Mouse (Mus musculus): ENCODE measurements around the gene Nuak2. TPM values are rescaled to one million over a fixed set of nuclear protein-coding genes. Genes with fewer than 3 reads are reported as not detected.

Nuak2 gene
- total RNA-seq, 2 experiments from 2014 or later, result 3.3 to 7.4 TPM

GRCm38 (mm10) chr1:132298425-132298800 lies 17.5 kb upstream of the Nuak2 start, which contains the start of gene Klhdc8a:
Klhdc8a (plus strand) TSS chr1:132298626.
- DNase-seq (ENCODE audit: low spot score in 2 of 2), result peak; percentile 45 to 71

- no peak for DNase-seq (ENCODE audit: low spot score in 2 of 2)
These were observed 17.0 kb upstream of the Nuak2 start for GRCm38 (mm10) chr1:132298801-132299464.

- no peak for DNase-seq (ENCODE audit: low spot score in 2 of 2)
These were observed 16.2 kb upstream of the Nuak2 start for GRCm38 (mm10) chr1:132299744-132300143.

GRCm38 (mm10) chr1:132301242-132301641 lies 14.7 kb upstream of the Nuak2 start:
- DNase-seq (ENCODE audit: low spot score in 2 of 2), result no peak

- DNase-seq (ENCODE audit: low spot score in 2 of 2), result no peak
These were observed 13.5 kb upstream of the Nuak2 start for GRCm38 (mm10) chr1:132302341-132302866.

GRCm38 (mm10) chr1:132304618-132305214 lies 11.2 kb upstream of the Nuak2 start:
- no peak for DNase-seq (ENCODE audit: low spot score in 2 of 2)

GRCm38 (mm10) chr1:132306160-132306559 lies 9.8 kb upstream of the Nuak2 start:
- no peak for DNase-seq (ENCODE audit: low spot score in 2 of 2)

- no peak for DNase-seq (ENCODE audit: low spot score in 2 of 2)
These were observed 9.1 kb upstream of the Nuak2 start for GRCm38 (mm10) chr1:132306808-132307207.

GRCm38 (mm10) chr1:132307962-132308361 lies 8.0 kb upstream of the Nuak2 start:
- no peak for DNase-seq (ENCODE audit: low spot score in 2 of 2)

- no peak for DNase-seq (ENCODE audit: low spot score in 2 of 2)
These were observed 7.3 kb upstream of the Nuak2 start for GRCm38 (mm10) chr1:132308674-132309073.

GRCm38 (mm10) chr1:132310754-132311153 lies 5.2 kb upstream of the Nuak2 start:
- DNase-seq (ENCODE audit: low spot score in 2 of 2), result no peak

- no peak for DNase-seq (ENCODE audit: low spot score in 2 of 2)
These were observed 4.6 kb upstream of the Nuak2 start for GRCm38 (mm10) chr1:132311174-132311859.

- DNase-seq (ENCODE audit: low spot score in 2 of 2), result no peak
These were observed 3.9 kb upstream of the Nuak2 start for GRCm38 (mm10) chr1:132312043-132312442.

GRCm38 (mm10) chr1:132312703-132313102 lies 3.2 kb upstream of the Nuak2 start:
- no peak for DNase-seq (ENCODE audit: low spot score in 2 of 2)

GRCm38 (mm10) chr1:132316625-132316994 lies 684 bp downstream of the Nuak2 start:
- DNase-seq (ENCODE audit: low spot score in 2 of 2), result no peak

GRCm38 (mm10) chr1:132317413-132317812 lies 1.5 kb downstream of the Nuak2 start:
- DNase-seq (ENCODE audit: low spot score in 2 of 2), result no peak

- DNase-seq (ENCODE audit: low spot score in 2 of 2), result no peak
These were observed 2.3 kb downstream of the Nuak2 start for GRCm38 (mm10) chr1:132317894-132318863.

- DNase-seq (ENCODE audit: low spot score in 2 of 2), result no peak
These were observed 3.3 kb downstream of the Nuak2 start for GRCm38 (mm10) chr1:132319242-132319641.

- no peak for DNase-seq (ENCODE audit: low spot score in 2 of 2)
These were observed 6.1 kb downstream of the Nuak2 start for GRCm38 (mm10) chr1:132321821-132322580.

All from adrenal gland, postnatal 4 days (tissue).